Mouse (Mus musculus): Measurements from ENCODE around the gene Synrg.

The Synrg gene

GRCm38 (mm10) chr11:84042808-84043762, 78.9 kb downstream of the Synrg start:
- DNase-seq (ENCODE audit: low read depth) = no peak

GRCm38 (mm10) chr11:84044988-84045387, 80.8 kb downstream of the Synrg start:
- DNase-seq (ENCODE audit: low read depth) = no peak

GRCm38 (mm10) chr11:84047270-84047669, 83.0 kb downstream of the Synrg start:
- DNase-seq (ENCODE audit: low read depth) = no peak

- no peak for DNase-seq (ENCODE audit: low read depth)
These were observed 84.2 kb downstream of the Synrg start for GRCm38 (mm10) chr11:84048411-84048810.

GRCm38 (mm10) chr11:84053055-84053454, 88.8 kb downstream of the Synrg start:
- no peak for DNase-seq (ENCODE audit: low read depth)

- DNase-seq (ENCODE audit: low read depth) = no peak
These were observed 89.4 kb downstream of the Synrg start for GRCm38 (mm10) chr11:84053524-84054163.

- DNase-seq (ENCODE audit: low read depth) = no peak
These were observed 93.2 kb downstream of the Synrg start for GRCm38 (mm10) chr11:84057418-84057817.

GRCm38 (mm10) chr11:84059784-84060183, 95.6 kb downstream of the Synrg start:
- DNase-seq (ENCODE audit: low read depth) = no peak

- DNase-seq (ENCODE audit: low read depth) = no peak
These were observed 96.4 kb downstream of the Synrg start for GRCm38 (mm10) chr11:84060635-84061034.

GRCm38 (mm10) chr11:84061881-84062280, 97.7 kb downstream of the Synrg start:
- no peak for DNase-seq (ENCODE audit: low read depth)

GRCm38 (mm10) chr11:84062805-84063204, 98.6 kb downstream of the Synrg start:
- DNase-seq (ENCODE audit: low read depth) = no peak

- DNase-seq (ENCODE audit: low read depth) = no peak
These were observed 99.5 kb downstream of the Synrg start for GRCm38 (mm10) chr11:84063631-84064209.

GRCm38 (mm10) chr11:84066071-84066481, 101.8 kb downstream of the Synrg start:
- DNase-seq (ENCODE audit: low read depth) = peak; percentile 32

GRCm38 (mm10) chr11:84066927-84067645, 102.9 kb downstream of the Synrg start:
- peak; percentile 34 for DNase-seq (ENCODE audit: low read depth)

GRCm38 (mm10) chr11:84067720-84068190, 103.5 kb downstream of the Synrg start:
- DNase-seq (ENCODE audit: low read depth) = peak; percentile 39

- peak; percentile 66 for DNase-seq (ENCODE audit: low read depth)
These were observed 104.2 kb downstream of the Synrg start for GRCm38 (mm10) chr11:84068191-84069033.

GRCm38 (mm10) chr11:84069034-84069370, 104.8 kb downstream of the Synrg start, which contains the start of gene Dusp14:
Gene Dusp14, minus strand, starts transcription at chr11:84069261.
- DNase-seq (ENCODE audit: low read depth) = peak; percentile 23

GRCm38 (mm10) chr11:84072904-84073651, 108.8 kb downstream of the Synrg start:
- no peak for DNase-seq (ENCODE audit: low read depth)

GRCm38 (mm10) chr11:84073816-84074764, 109.9 kb downstream of the Synrg start:
- DNase-seq (ENCODE audit: low read depth) = no peak
